Mouse (Mus musculus): ENCODE measurements around the gene Rhoc.
A peak's percentile ranks its signal among the peaks of the same experiment; 100 is the strongest.

Rhoc gene

GRCm38 (mm10) chr3:104817991-104818748 lies 30.0 kb downstream of the Rhoc start, which contains the start of gene Mov10:
Mov10 (minus strand) TSS chr3:104818563.
- peak; percentile 84 for DNase-seq

GRCm38 (mm10) chr3:104818749-104819134 lies 30.6 kb downstream of the Rhoc start:
- no peak for DNase-seq

- no peak for DNase-seq
Observed at GRCm38 (mm10) chr3:104820426-104820825, 32.3 kb downstream of the Rhoc start.

- DNase-seq, result no peak
Observed at GRCm38 (mm10) chr3:104822413-104822812, 34.2 kb downstream of the Rhoc start.

- DNase-seq, result no peak
Observed at GRCm38 (mm10) chr3:104835797-104836196, 47.6 kb downstream of the Rhoc start.

- DNase-seq, result no peak
Observed at GRCm38 (mm10) chr3:104841049-104841448, 52.9 kb downstream of the Rhoc start.
